Mouse (Mus musculus) MEL (cell line): Measurements from ENCODE around the gene Bdh1. TPM values are rescaled to one million over a fixed set of nuclear protein-coding genes. Genes with fewer than 3 reads are reported as not detected.

ENCODE experiments used
- DNase-seq: peaks from one replicate; pipeline ENCODE4 v3.0.0; 2011; ENCODE audit warnings: low read depth, low spot score
- H3K27ac ChIP-seq: 2 replicates; pipeline ENCODE4 v1.5.1; 2012; ENCODE audit warnings: low read depth, mild to moderate bottlenecking, control low read depth, low read length, moderate library complexity; ENCODE audit not compliant: control insufficient read depth
- H3K27me3 ChIP-seq, 2 experiments: fragments of 150-350 bp in 1 of 2; sonication (generic) in 1 of 2; 2 replicates each; pipeline ENCODE4 v1.6.1; 2012; ENCODE audit warnings: low read length in 2 of 2, mild to moderate bottlenecking in 2 of 2, improper control_type of control experiment in 1 of 2, moderate library complexity in 1 of 2; ENCODE audit not compliant: insufficient read depth in 2 of 2, control insufficient read depth in 1 of 2
- H3K36me3 ChIP-seq, 2 experiments: 2 replicates each; pipeline ENCODE4 v1.6.1; 2012 to 2014; ENCODE audit warnings: low read length in 2 of 2, improper control_type of control experiment in 1 of 2, inconsistent platforms in 1 of 2, mild to moderate bottlenecking in 1 of 2; ENCODE audit not compliant: insufficient read depth in 2 of 2, control insufficient read depth in 1 of 2
- H3K4me1 ChIP-seq, 2 experiments: fragments of 150-350 bp in 1 of 2; sonication (generic) in 1 of 2; 2 replicates each; pipeline ENCODE4 v1.6.1; 2012; ENCODE audit warnings: low read length in 2 of 2, improper control_type of control experiment in 1 of 2, mild to moderate bottlenecking in 1 of 2; ENCODE audit not compliant: insufficient read depth in 2 of 2, control insufficient read depth in 1 of 2
- H3K4me3 ChIP-seq, 2 experiments: fragments of 150-350 bp in 1 of 2; sonication (generic) in 1 of 2; 2 replicates each; pipeline ENCODE4 v1.5.1; 2012; ENCODE audit warnings: low read depth in 2 of 2, low read length in 2 of 2, mild to moderate bottlenecking in 2 of 2, moderate library complexity in 2 of 2, control low read depth in 1 of 2, improper control_type of control experiment in 1 of 2; ENCODE audit not compliant: control insufficient read depth in 1 of 2, insufficient read depth in 1 of 2
- H3K79me2 ChIP-seq: 2 replicates; pipeline ENCODE4 v1.6.1; 2012; ENCODE audit warnings: mild to moderate bottlenecking, low read length, moderate library complexity; ENCODE audit not compliant: control insufficient read depth, poor library complexity, insufficient read depth
- H3K9ac ChIP-seq: 2 replicates; pipeline ENCODE4 v1.6.1; 2012; ENCODE audit warnings: low read depth, mild to moderate bottlenecking, control low read depth, low read length, moderate library complexity; ENCODE audit not compliant: control insufficient read depth, poor library complexity, severe bottlenecking
- H3K9me3 ChIP-seq: fragments of 150-350 bp; sonication (generic); replicated peaks from 2 replicates; pipeline ENCODE4 v1.6.1; 2012; ENCODE audit warnings: mild to moderate bottlenecking, low read length, improper control_type of control experiment, moderate library complexity; ENCODE audit not compliant: insufficient read depth
- CTCF ChIP-seq, 3 experiments: IDR thresholded peaks in 2 of 3; conservative IDR thresholded peaks in 1 of 3; 2 replicates each; pipeline ENCODE4 v1.5.1; 2011 to 2012; ENCODE audit warnings: low read length in 3 of 3, low read depth in 2 of 3, mild to moderate bottlenecking in 2 of 3, improper control_type of control experiment in 1 of 3, inconsistent platforms in 1 of 3, mixed read lengths in 1 of 3, moderate library complexity in 1 of 3; ENCODE audit not compliant: control insufficient read depth in 1 of 3, insufficient read depth in 1 of 3, poor library complexity in 1 of 3, severe bottlenecking in 1 of 3
- E2F4 ChIP-seq: IDR thresholded peaks from 2 replicates; pipeline ENCODE4 v1.6.1; 2011; ENCODE audit warnings: low read depth, low read length, improper control_type of control experiment, borderline replicate concordance
- GATA1 ChIP-seq: IDR thresholded peaks from 2 replicates; pipeline ENCODE4 v1.6.1; 2011; ENCODE audit warnings: low read depth, low read length, improper control_type of control experiment
- JUND ChIP-seq: IDR thresholded peaks from 2 replicates; pipeline ENCODE4 v1.6.1; 2011; ENCODE audit warnings: low read depth, mild to moderate bottlenecking, improper control_type of control experiment, low read length
- MAFK ChIP-seq: IDR thresholded peaks from 2 replicates; pipeline ENCODE4 v1.6.1; 2011; ENCODE audit warnings: low read depth, mild to moderate bottlenecking, low read length, improper control_type of control experiment, borderline replicate concordance
- MXI1 ChIP-seq: IDR thresholded peaks from 2 replicates; pipeline ENCODE4 v1.6.1; 2011; ENCODE audit warnings: mild to moderate bottlenecking, low read depth, low read length, improper control_type of control experiment
- MYB ChIP-seq: IDR thresholded peaks from 2 replicates; pipeline ENCODE4 v1.6.1; 2011; ENCODE audit warnings: mild to moderate bottlenecking, low read depth, low read length, improper control_type of control experiment
- NRF1 ChIP-seq: IDR thresholded peaks from 2 replicates; pipeline ENCODE4 v1.6.1; 2014; ENCODE audit warnings: low read depth, mild to moderate bottlenecking, inconsistent platforms, low read length, improper control_type of control experiment, moderate library complexity; ENCODE audit not compliant: poor library complexity, insufficient read depth, severe bottlenecking
- POLR2AphosphoS5 ChIP-seq: IDR thresholded peaks from 2 replicates; pipeline ENCODE4 v1.6.1; 2012; ENCODE audit warnings: low read depth, borderline replicate concordance, mild to moderate bottlenecking, inconsistent platforms, low read length, moderate library complexity, mixed read lengths
- RAD21 ChIP-seq: IDR thresholded peaks from 2 replicates; pipeline ENCODE4 v1.6.1; 2011; ENCODE audit warnings: mild to moderate bottlenecking, low read depth, low read length, improper control_type of control experiment
- SIN3A ChIP-seq: IDR thresholded peaks from 2 replicates; pipeline ENCODE4 v1.6.1; 2012; ENCODE audit warnings: low read length, improper control_type of control experiment, inconsistent platforms
- SMC3 ChIP-seq: IDR thresholded peaks from 2 replicates; pipeline ENCODE4 v1.6.1; 2011; ENCODE audit warnings: low read depth, low read length, improper control_type of control experiment
- TAL1 ChIP-seq: IDR thresholded peaks from 2 replicates; pipeline ENCODE4 v1.6.1; 2012; ENCODE audit warnings: mild to moderate bottlenecking, inconsistent platforms, low read length, moderate library complexity, mixed read lengths
- USF1 ChIP-seq: IDR thresholded peaks from 2 replicates; pipeline ENCODE4 v1.6.1; 2014; ENCODE audit warnings: low read depth, mild to moderate bottlenecking, inconsistent platforms, low read length, improper control_type of control experiment, moderate library complexity
- ZC3H11A ChIP-seq: IDR thresholded peaks from 2 replicates; pipeline ENCODE4 v1.6.1; 2012; ENCODE audit warnings: low read depth, mild to moderate bottlenecking, inconsistent platforms, low read length, improper control_type of control experiment
- ZMIZ1 ChIP-seq: IDR thresholded peaks from 2 replicates; pipeline ENCODE4 v1.6.1; 2012; ENCODE audit warnings: low read depth, mild to moderate bottlenecking, inconsistent platforms, low read length, improper control_type of control experiment, moderate library complexity
- polyA plus RNA-seq, 2 experiments: library from polyadenylated mRNA; stranded (reverse) in 1 of 2; unstranded in 1 of 2; fragments of >175 nt in 1 of 2; fragments of >200 nt in 1 of 2; gene quantifications; 2 replicates each; pipeline versions ENCODE4 v1.2.1 to v1.2.4; 2012; ENCODE audit warnings: low replicate concordance in 2 of 2, low read depth in 1 of 2; ENCODE audit not compliant: insufficient read length in 2 of 2, insufficient read depth in 1 of 2, missing spikeins in 1 of 2
- total RNA-seq: library from RNA; depleted of rRNA; stranded (reverse); fragments of 300-350 nt; gene quantifications from 2 replicates; pipeline ENCODE4 v1.2.3, GENCODE M21; 2012

Bdh1 gene
- total and polyA plus RNA-seq, 3 experiments = 67.5 to 187 TPM; not detected in 1

GRCm38 (mm10) chr16:31405040-31405439 is 17.0 kb upstream of the Bdh1 start:
- Histone ChIP-seq H3K79me2 (no peaks in the 10 kb centered on the region), H3K27me3 (peaks cover 6 to 17% of the 10 kb centered on the region in 2 experiments), H3K9ac (no peak overlapping the region), H3K9me3 (no peaks in the 10 kb centered on the region), H3K4me1 (no peaks in the 10 kb centered on the region), H3K4me3 (no peak overlapping the region), H3K36me3 (no peaks in the 10 kb centered on the region), H3K27ac (no peak overlapping the region)
- DNase-seq = peak; percentile 71
- peak; percentile 88 for TF ChIP-seq SMC3
- peak; percentile 95 for TF ChIP-seq RAD21
- no peak for TF ChIP-seq MYB
- TF ChIP-seq POLR2AphosphoS5 = no peak
- TF ChIP-seq ZC3H11A = peak; percentile 84
- no peak for TF ChIP-seq MXI1
- TF ChIP-seq CTCF (IDR thresholded peaks at IDR 0.05 in 2 of 3, conservative IDR thresholded peaks at IDR 0.05 in 1 of 3; ENCODE audit: control insufficient read depth in 1 of 3, insufficient read depth in 1 of 3, low read depth in 2 of 3, low read length in 3 of 3, poor library complexity in 1 of 3, severe bottlenecking in 1 of 3) = peak; percentile 66 to 88 (median 77)
- 0 out of 2 replicates have a peak, but pooled peaks have one; percentile 17 for TF ChIP-seq SIN3A

GRCm38 (mm10) chr16:31407872-31408271 is 14.2 kb upstream of the Bdh1 start:
- Histone ChIP-seq H3K4me1 (no peaks in the 10 kb centered on the region), H3K79me2 (no peaks in the 10 kb centered on the region), H3K27me3 (peaks cover 1 to 7% of the 10 kb centered on the region in 2 experiments; a peak in 2 of 4 replicates), H3K9me3 (no peaks in the 10 kb centered on the region), H3K9ac (no peak overlapping the region), H3K27ac (no peak overlapping the region), H3K36me3 (no peaks in the 10 kb centered on the region), H3K4me3 (no peak overlapping the region)
- DNase-seq = no peak
- TF ChIP-seq MAFK (no peak), NRF1 (peak; percentile 29; the same call in 1 of the 2 replicates)

GRCm38 (mm10) chr16:31410969-31411368 is 11.1 kb upstream of the Bdh1 start:
- Histone ChIP-seq H3K27me3 (peaks cover 1 to 7% of the 10 kb centered on the region in 2 experiments; a peak in 2 of 4 replicates), H3K27ac (no peak overlapping the region), H3K79me2 (no peaks in the 10 kb centered on the region), H3K9me3 (no peaks in the 10 kb centered on the region)
- TF ChIP-seq GATA1 = peak; percentile 26; the same call in 1 of the 2 replicates
- no peak for TF ChIP-seq JUND
- TF ChIP-seq ZMIZ1 = no peak
- no peak for TF ChIP-seq E2F4
- TF ChIP-seq ZC3H11A = no peak
- TF ChIP-seq MXI1 = no peak
- TF ChIP-seq TAL1 = peak; percentile 50
- no peak for TF ChIP-seq SIN3A
- no peak for TF ChIP-seq USF1
- TF ChIP-seq, all 39 proteins: peak for 2
- H3K4me1 ChIP-seq = peaks cover 0 to under 1% of the 10 kb centered on the region in 2 experiments; a peak in 1 of 4 replicates
- H3K36me3 ChIP-seq = no peaks in the 10 kb centered on the region
- H3K4me3 ChIP-seq = no peak overlapping the region
- no peak for DNase-seq
- no peak overlapping the region for H3K9ac ChIP-seq
